Mouse (Mus musculus) adipocyte (in vitro differentiated cells): ENCODE data around the gene Pax5.

ENCODE experiments used
- DNase-seq: peaks from one replicate; pipeline ENCODE4 v3.0.0-alpha.2; 2016; ENCODE audit warnings: low spot score

Pax5 gene

DNA sequence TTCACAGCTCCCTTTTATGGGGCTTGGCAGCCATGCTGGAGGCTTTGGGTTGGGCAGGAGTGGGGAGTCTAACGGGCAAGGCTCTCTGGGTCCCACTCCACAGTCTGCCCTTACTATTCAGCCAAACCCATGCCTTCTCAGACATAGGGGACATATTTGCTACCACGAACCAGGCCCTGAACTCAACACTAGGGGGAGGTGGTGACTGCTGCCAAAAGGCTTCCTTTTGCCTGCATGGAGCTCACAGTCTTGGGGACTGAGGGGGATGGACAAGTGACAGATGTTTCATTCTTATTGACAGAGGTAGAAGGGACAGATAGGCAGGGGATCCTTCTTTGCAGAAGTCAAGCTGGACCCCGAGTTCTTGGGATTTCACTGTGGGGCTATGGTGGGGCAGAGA lies 42.1 kb downstream of the Pax5 start:
- no peak for DNase-seq

DNA sequence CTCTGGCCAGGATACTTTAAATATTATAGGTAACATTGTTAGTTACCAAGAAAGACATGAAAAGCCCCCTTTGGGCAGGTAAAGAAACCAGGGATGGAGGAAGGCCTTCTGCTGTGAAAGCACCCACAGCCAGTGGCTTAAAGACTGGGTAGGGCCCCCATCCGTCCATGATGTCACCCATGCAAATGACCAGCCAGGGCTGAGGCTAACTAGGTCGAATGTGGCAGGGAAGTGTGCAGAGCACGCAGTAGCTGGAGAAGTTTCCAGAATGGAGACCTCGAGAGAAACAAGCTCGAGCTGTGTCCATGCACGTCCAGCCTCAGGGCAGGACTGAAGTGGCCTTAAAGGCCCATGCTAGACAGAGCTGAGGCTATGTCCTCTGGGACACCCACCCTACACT lies 42.9 kb downstream of the Pax5 start:
- DNase-seq, result no peak

GRCm38 (mm10) chr4:44664767-44665056 lies 45.6 kb downstream of the Pax5 start:
- DNase-seq, result no peak

DNA sequence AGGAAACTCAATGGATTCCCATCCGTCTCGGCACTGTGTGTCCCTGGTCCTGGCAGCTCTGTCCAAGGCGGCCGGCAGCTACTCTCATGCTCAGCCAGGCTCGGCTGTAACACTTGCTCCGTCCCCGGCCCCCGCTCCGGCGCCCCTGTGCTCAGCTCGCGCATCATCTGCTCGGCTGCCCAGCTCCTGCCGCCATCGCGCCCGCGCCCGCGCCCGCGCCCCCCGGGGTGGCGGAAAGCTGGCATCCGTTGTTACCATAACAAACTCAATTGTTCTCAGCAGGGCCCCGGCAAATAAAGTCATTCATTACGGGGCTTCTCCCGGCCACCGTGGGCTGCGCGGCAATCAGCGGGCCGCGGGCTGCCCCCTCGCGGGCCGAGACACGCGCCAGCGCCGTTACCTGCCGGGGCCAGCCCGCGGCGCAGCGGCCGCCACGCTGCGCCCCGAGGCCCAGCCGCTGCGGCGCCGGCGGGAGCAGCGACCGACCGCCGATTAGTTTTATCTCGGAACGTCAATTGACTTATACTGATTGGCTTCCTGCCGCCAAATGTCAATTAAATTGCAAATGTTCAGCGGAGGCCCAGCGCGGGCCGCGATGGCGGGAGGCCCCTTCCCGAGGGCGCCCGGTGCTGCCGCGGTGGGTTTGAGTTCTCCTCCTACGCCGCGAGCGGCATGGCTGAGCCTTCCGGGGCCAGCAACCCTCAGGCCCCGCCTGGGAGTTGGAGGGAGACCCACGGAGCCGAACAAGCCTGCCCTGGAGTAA lies 46.1 kb downstream of the Pax5 start:
- DNase-seq, result no peak

DNA sequence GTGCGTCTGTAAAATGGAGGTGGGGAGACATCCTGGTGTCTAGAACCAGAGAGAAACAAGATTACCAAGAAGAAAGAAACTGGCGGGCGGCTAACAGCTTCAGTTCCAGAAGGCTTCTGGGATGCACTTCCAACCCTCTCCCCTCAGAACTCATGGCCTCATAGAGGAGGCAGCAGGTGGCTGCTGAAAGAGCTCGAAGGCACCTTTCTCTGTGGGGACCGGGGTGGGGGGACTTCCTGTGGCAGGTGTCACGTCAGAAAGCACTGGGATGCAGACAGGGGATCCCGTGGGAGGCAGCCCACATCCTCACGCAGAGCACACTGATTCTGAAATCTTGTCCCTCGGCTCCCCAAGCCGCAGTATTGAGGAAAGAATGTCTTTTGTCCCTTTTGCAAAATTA lies 46.8 kb downstream of the Pax5 start:
- no peak for DNase-seq

DNA sequence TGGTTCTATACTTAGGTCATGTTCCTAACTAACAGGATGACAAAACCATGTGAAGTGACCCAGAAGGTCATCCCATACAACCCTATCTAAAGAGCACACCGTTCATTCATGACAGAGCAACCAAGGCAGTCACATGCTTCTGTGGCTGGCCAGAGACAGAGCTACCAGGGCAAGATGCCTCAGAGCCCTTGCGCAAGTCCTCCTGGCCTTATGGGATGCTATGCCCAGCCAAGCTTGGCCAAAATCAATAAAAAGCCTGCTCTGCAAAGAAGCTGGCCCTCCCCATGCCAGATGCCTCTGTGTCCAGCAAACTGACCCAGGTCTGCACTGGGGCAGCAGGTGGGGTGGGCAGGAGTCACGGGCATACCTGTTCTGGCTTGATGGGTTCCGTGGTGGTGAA lies 65.1 kb downstream of the Pax5 start:
- DNase-seq, result peak; percentile 61

GRCm38 (mm10) chr4:44641831-44642587 lies 68.3 kb downstream of the Pax5 start:
- no peak for DNase-seq

DNA sequence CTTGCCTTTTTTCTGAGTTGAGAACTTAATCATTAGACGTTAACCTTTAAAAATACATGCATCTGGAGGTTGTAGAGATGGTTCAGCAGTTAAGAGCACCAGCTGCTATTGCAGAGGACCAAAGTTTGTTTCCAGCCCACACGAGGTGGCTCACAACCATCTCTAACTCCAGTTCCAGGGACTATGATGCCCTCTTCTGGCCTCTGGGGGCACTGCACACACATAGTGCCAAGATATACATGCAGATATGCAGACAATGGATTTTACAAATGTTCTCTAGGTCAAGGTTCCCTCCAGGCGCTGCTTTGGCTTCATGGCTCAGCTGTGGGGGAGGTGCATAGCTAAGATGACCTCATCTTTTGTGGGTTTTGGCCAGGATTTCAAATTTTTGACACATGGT lies 74.7 kb downstream of the Pax5 start:
- no peak for DNase-seq

DNA sequence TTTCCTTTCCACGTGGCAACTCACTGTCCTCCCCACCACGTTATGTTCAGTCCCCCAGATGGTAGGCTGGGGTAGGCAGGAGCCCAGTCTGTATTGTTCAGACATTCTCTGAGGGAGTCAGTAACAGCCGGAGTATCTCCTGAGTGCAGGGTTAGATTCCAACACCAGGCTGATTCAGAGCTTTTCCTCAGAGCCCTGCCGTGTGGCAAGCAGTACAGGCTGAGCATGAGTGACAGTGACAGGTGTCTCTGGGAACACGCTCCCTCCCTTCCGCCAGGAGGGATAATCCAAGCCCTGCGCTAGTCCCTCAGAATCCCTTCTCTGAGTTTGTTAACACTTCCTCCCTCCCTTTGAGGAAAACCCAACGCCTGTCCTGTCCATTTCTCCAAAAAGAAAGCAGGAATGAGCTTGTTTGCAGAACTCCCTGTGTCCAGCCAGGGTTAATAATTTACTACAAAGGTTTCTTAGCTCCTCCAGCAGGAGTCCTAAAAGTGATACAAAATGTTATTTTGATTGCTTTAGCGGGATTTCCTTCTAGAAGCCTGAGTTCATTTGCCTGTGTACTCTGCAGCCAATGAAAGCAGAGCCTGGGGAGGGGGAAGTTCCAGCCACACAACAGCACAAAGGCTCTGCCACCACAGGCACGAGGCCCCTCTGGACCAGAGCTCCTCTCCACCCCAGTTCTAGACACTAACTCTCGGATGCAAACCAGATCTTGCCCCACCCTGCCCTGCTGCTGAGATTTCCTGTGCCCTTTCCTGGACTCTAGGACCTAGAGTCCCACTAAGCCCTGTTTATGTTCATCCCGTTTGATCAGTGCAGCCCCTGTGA lies 76.4 kb downstream of the Pax5 start:
- DNase-seq, result no peak

DNA sequence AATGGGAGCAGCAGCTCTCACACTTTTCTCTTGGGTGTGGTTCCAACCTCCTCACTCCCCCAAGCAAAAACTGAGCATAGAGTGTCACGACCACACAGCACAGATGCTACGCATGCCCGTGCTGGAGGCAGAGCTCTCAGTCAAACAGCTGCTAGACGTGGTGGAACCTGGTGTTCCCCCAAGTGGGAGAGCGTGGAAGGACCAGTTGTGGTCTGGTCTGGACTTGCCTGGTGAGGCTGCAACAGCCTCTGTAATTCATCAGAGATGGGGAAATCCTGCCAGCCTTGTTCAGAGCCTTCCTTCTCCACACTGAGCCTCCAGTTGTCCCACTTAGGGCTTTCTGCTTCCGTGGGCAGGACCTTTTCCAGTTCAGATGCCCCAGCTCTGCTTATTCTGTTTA lies 80.2 kb downstream of the Pax5 start:
- no peak for DNase-seq

- no peak for DNase-seq
These were observed 82.4 kb downstream of the Pax5 start for GRCm38 (mm10) chr4:44627890-44628289.

DNA sequence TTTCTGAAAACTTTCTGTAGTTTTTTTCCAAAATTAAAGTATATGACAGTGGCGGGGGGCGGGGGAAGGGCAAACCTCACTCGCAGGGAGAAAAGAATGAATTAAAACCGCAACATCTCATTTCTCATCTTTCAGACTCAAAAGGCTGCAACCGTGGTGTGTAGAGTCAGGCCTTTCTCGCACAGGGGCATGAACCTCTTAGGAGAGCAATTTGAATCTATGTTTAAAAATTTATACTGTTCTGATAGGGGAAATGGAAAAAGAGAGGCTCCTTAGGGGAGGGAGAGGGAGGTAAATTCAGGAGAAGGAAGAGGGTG lies 85.2 kb downstream of the Pax5 start:
- DNase-seq, result no peak

DNA sequence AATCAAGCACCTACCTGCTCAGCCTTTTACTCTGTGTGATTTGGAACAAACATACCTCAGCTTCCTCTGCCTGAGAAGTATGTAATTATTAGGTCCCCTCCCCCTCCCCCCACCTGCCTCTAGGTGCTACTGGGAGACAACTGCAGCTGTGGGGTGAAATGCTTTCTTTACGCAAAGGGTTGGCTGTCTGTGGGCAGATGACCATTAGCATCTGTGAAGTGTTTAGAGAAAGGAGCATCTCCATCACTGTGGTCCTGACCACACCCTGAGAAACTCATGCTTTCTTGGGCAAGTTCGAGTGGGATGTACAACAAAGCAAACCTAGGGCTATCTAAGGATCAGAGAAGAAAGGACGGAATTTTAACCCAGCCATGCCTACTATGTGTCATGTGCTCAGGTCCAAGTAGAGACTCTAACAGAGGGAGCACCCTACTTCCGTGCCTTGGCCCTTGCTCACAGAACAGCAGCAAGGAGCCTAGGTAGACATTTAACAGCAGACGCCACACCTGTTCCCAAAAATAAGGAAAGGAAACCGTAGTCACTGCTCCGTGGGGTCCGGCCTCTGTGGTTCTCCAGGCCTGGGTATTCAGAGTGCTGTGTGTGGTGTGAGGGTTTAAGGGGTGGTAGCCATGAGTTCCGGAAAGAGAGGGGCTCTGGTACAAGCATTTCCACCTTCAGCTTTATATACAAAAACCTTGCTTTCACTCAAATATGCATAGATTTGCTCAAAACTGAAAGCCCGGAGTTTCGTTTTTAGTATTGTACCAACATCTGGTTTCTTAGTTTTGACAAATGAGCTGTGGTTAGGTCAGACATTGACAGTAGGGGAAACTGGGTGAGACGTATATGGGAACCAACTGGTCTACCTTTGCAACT lies 85.8 kb downstream of the Pax5 start:
- no peak for DNase-seq

DNA sequence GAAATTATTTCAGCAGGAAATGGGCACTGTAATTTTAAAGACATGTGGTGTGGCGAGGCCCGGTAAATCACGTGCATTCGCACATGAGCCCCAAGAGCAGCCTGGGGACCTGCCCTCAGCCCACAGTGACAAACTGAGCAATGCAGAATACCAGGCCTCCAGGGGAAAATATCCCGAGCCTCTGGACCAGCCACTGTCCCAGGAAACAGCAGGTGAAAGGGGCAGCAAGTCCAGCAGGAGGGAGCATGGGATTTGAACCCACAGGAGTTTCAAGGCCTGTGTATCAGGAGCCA lies 86.9 kb downstream of the Pax5 start:
- DNase-seq, result no peak

DNA sequence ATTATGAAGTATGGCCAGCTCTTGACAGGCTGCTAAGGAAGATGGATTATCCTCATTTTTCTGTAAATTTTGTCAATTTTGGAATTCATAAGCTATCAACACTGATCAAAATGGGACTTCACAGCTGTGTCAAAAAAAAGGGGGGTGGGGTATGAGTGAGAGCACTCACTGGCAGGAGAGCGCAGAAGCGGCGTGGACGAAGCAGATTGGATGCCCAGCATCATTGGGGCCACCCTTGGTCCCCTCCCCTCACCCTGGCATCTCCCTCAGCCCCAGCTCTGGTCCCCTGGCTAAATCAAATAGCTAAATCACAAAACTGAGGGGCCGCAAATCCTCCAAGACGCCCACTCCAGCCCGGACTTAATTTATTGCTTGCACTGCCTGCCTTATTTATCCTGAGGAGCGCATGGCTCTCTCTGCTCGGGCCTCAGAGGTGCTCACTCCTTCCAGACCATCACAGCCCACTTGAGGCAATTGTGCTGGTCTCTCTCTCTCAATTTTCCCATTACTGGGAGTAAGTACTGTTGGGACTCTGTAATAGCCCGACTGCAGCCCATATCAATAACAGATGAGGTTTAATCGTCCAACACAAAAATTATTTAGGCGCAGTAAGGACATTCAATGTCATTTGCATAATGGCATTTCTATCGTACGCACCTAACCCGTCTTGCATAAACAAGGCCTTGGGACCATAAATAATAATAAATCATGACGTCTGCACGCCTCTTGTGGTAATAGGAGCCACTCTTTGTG lies 87.4 kb downstream of the Pax5 start:
- DNase-seq, result no peak

GRCm38 (mm10) chr4:44620241-44620640 lies 90.0 kb downstream of the Pax5 start:
- DNase-seq, result no peak

DNA sequence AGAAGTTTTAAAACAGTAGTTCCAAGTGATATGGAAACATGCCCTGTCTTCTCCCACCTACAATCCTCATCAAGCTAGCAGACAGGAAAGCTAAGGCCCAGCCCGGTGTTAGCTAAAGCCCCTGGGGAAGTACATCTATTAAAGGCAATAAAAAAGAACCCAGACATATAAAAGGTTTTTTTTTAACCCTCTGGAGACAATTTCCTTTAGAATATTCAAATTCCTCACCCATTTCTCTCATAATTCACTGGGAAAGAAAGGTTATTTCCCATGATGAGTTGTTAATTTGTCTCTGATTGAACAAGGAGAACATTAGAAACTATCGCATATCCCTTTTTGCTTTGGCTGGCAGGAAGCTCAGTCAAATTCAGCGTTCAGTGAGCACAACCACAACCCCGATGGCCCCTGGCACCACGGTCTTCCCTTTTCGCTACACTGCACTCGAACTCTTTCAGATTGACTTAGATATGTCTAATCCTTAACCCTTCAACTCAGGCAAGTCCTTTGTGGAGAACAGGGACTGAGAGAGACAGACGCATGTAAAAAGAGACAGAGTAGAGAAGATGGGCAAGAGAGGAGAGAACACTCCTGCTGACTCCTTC lies 96.1 kb downstream of the Pax5 start:
- DNase-seq, result no peak

GRCm38 (mm10) chr4:44612392-44612791 lies 97.9 kb downstream of the Pax5 start:
- DNase-seq, result no peak

GRCm38 (mm10) chr4:44605453-44605852 lies 104.8 kb downstream of the Pax5 start:
- DNase-seq, result no peak

GRCm38 (mm10) chr4:44602257-44602801 lies 108.0 kb downstream of the Pax5 start:
- DNase-seq, result no peak

DNA sequence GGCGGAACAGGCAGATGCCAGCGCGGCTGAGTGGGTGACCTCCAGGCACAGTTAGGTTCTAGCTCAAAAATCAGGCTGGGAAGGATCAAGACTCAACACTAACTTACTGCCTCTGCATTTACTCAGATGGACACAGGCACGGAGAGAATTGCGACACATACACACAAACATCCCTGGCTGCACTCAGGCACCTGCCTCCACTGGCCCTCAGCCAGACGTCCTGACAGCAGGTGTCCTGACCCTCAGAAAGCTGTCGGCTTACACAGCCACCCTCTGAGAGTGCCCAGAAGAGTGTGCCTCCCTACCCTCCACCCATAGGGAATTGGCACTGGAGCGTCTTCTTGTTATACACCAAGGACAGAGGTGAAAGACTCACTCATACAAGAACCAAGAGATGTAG lies 108.9 kb downstream of the Pax5 start:
- DNase-seq, result no peak
